Mouse (Mus musculus) kidney, adult 2 months (tissue): ENCODE results near the gene Hsd17b12. TPM values are rescaled to one million over a fixed set of nuclear protein-coding genes. Genes with fewer than 3 reads are reported as not detected.

ENCODE experiments used
- DNase-seq: peaks from one replicate; pipeline ENCODE4 v3.0.0; 2021
- H3K27ac ChIP-seq: fragments of 200-500 bp; 2 replicates; pipeline ENCODE4 v1.5.1; 2012; ENCODE audit warnings: low read depth, low read length, control low read depth, inconsistent platforms; ENCODE audit not compliant: insufficient read depth
- H3K27me3 ChIP-seq: fragments of 200-500 bp; replicated peaks from 2 replicates; pipeline ENCODE4 v1.6.1; 2012; ENCODE audit warnings: mild to moderate bottlenecking, moderate library complexity, low read length, inconsistent platforms; ENCODE audit not compliant: control insufficient read depth, insufficient read depth
- H3K36me3 ChIP-seq: fragments of 200-500 bp; 2 replicates; pipeline ENCODE4 v1.6.1; 2012; ENCODE audit warnings: mild to moderate bottlenecking, moderate library complexity, low read length, inconsistent platforms; ENCODE audit not compliant: control insufficient read depth, insufficient read depth
- H3K4me1 ChIP-seq: fragments of 200-500 bp; 2 replicates; pipeline ENCODE4 v1.6.1; 2011; ENCODE audit warnings: low read length; ENCODE audit not compliant: control insufficient read depth, insufficient read depth
- H3K4me3 ChIP-seq: fragments of 200-500 bp; 2 replicates; pipeline ENCODE4 v1.5.1; 2011; ENCODE audit warnings: mild to moderate bottlenecking, low read depth, low read length, control low read depth; ENCODE audit not compliant: insufficient read depth
- CTCF ChIP-seq: fragments of 200-500 bp; conservative IDR thresholded peaks from 2 replicates; pipeline ENCODE4 v1.5.1; 2011; ENCODE audit warnings: low read depth, mild to moderate bottlenecking, control low read depth, low read length, moderate library complexity, mixed read lengths; ENCODE audit not compliant: insufficient read depth, insufficient read length
- POLR2A ChIP-seq: fragments of 200-500 bp; IDR thresholded peaks from one replicate; pipeline ENCODE4 v1.6.1; 2011; ENCODE audit warnings: low read depth, low read length, control low read depth
- WGBS: fragments of 180-500 bp; shearing (Covaris S2); methylation state at CpG from one replicate; pipeline ENCODE4 v1.1.7; 2018; 5-methylcytosine and 5-hydroxymethylcytosine counted together
- polyA plus RNA-seq: library from polyadenylated mRNA; depleted of rRNA; stranded (reverse); fragments of >200 nt; gene quantifications from 2 replicates; pipeline ENCODE4 v1.2.3, GENCODE M21; 2012

The Hsd17b12 gene
- polyA plus RNA-seq, 1 experiment = 32.4 TPM

GRCm38 (mm10) chr2:94103758-94104157, 54.0 kb downstream of the Hsd17b12 start:
- Histone ChIP-seq H3K4me1 (no peaks in the 10 kb centered on the region), H3K27ac (no peak overlapping the region), H3K36me3 (no peaks in the 10 kb centered on the region; the same call in 1 of the 2 replicates), H3K4me3 (no peak overlapping the region), H3K27me3 (no peaks in the 10 kb centered on the region)
- DNase-seq = peak; percentile 12
- 94% methylated on average over 2 of the region's 2 CpGs for WGBS
- no peak for TF ChIP-seq CTCF
- TF ChIP-seq POLR2A = no peak

DNA sequence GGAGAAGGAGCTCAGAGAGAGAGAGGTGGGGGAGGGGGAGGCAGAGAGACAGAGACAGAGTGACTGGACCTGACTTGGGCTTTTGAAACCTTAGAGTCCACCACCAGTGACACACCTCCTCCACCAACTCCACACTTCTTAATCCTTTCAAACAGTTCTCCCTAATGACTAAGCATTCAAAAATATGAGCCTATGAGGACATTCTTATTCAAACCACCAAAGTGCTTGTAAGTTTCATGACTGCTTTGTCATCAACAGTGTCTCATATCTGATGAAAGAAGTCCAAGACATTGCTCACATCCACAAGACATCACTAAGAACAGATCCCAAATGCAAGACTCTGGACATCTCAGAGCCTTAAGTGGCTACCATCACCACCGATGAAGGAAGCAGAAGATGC, 67.9 kb downstream of the Hsd17b12 start:
- H3K36me3 ChIP-seq = no peaks in the 10 kb centered on the region
- 95% methylated on average over 1 of the region's 1 CpGs for WGBS
- H3K4me3 ChIP-seq = no peak overlapping the region
- no peak overlapping the region for H3K27ac ChIP-seq
- no peaks in the 10 kb centered on the region for H3K27me3 ChIP-seq
- DNase-seq = no peak
- peaks cover 2% of the 10 kb centered on the region; the same call in 1 of the 2 replicates for H3K4me1 ChIP-seq
- TF ChIP-seq CTCF (no peak), POLR2A (no peak)

DNA sequence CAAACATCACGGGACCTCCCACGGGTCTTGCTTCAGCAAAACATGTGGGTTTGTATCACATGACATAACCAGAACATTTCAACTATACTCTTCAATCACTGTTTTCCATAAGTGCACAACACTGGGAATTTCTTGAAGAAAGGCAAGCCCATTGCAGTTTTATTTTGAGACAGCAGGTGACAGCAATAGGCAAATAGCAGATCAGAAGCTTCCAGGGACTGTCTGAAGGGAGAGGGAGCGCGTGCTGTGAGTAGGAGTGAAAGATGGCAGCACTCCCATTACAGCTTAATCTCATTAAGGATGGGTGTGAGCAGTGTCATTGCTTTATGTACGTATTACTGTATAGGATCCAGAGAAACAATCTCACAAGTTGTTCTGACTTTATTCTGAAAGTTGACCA, 88.3 kb downstream of the Hsd17b12 start:
- Histone ChIP-seq H3K27ac (no peak overlapping the region), H3K27me3 (no peaks in the 10 kb centered on the region), H3K4me3 (no peak overlapping the region), H3K4me1 (peaks cover 7% of the 10 kb centered on the region), H3K36me3 (no peaks in the 10 kb centered on the region)
- TF ChIP-seq POLR2A (no peak), CTCF (no peak)
- no peak for DNase-seq
- 90% methylated on average over 5 of the region's 5 CpGs for WGBS

DNA sequence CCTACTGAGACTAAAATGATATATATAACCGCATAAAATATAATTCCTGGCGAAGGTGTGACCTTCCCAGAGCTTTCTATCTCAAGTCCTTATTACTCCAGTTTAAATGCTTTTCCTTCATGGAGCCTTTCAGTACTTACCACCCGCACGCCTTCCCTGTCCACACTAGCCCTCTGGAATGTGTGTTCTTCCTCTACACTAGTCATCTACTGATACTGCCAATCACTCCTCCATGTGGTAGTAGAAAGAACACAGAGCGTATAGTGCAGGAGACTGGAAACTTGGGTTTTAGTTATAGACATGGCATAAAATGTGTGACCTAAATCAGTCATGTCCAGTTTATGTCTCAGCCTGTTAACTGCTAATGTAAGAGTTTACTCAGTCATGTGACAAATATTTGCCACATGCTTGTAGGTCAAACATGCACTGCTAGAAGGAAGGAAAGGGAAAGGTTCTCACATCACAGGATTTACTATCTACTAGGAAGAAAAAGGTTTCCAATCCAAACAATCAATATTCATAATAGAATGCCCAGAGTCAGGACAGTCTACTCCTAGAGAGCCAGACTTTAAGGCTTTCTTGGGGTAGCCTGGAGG, 91.1 kb downstream of the Hsd17b12 start:
- WGBS = 92% methylated on average over 5 of the region's 5 CpGs
- H3K27ac ChIP-seq = peak overlapping the region; percentile 23; the same call in 1 of the 2 replicates
- no peak overlapping the region for H3K4me3 ChIP-seq
- DNase-seq = peak; percentile 10
- TF ChIP-seq CTCF = no peak
- no peak for TF ChIP-seq POLR2A
- no peaks in the 10 kb centered on the region for H3K36me3 ChIP-seq
- peaks cover 9% of the 10 kb centered on the region for H3K4me1 ChIP-seq
- H3K27me3 ChIP-seq = no peaks in the 10 kb centered on the region

- Histone ChIP-seq H3K4me3 (no peak overlapping the region), H3K27ac (no peak overlapping the region), H3K36me3 (no peaks in the 10 kb centered on the region), H3K27me3 (no peaks in the 10 kb centered on the region), H3K4me1 (peaks cover 9% of the 10 kb centered on the region)
- peak; percentile 71 for DNase-seq
- TF ChIP-seq CTCF (no peak), POLR2A (no peak)
- WGBS = 62% methylated on average over 7 of the region's 7 CpGs
Measured at GRCm38 (mm10) chr2:94066120-94066519, 91.6 kb downstream of the Hsd17b12 start.

- H3K4me1 ChIP-seq = peaks cover 12% of the 10 kb centered on the region
- no peak overlapping the region for H3K27ac ChIP-seq
- no peak for DNase-seq
- H3K4me3 ChIP-seq = no peak overlapping the region
- H3K27me3 ChIP-seq = no peaks in the 10 kb centered on the region
- H3K36me3 ChIP-seq = no peaks in the 10 kb centered on the region
- WGBS = 75% methylated on average over 4 of the region's 4 CpGs
- no peak for TF ChIP-seq POLR2A
- TF ChIP-seq CTCF = no peak
Measured at GRCm38 (mm10) chr2:94062791-94063190, 95.0 kb downstream of the Hsd17b12 start.

- no peaks in the 10 kb centered on the region for H3K27me3 ChIP-seq
- 45% methylated on average over 5 of the region's 5 CpGs for WGBS
- H3K27ac ChIP-seq = no peak overlapping the region
- H3K4me1 ChIP-seq = peaks cover 5% of the 10 kb centered on the region; the same call in 1 of the 2 replicates
- no peak for TF ChIP-seq POLR2A
- peak; percentile 60 for TF ChIP-seq CTCF
- H3K4me3 ChIP-seq = no peak overlapping the region
- H3K36me3 ChIP-seq = no peaks in the 10 kb centered on the region
- peak; percentile 58 for DNase-seq
Measured at GRCm38 (mm10) chr2:94059459-94059858, 98.3 kb downstream of the Hsd17b12 start.
